Mouse (Mus musculus) liver, embryonic 14.5 days (tissue): ENCODE results near the gene Polr3b.

Source experiments
- CTCF ChIP-seq: IDR thresholded peaks from 2 replicates; pipeline ENCODE4 v1.5.1; 2016; ENCODE audit warnings: antibody characterized with exemption, low read depth, control low read depth
- EP300 ChIP-seq: IDR thresholded peaks from 2 replicates; pipeline ENCODE4 v1.6.1; 2016; ENCODE audit warnings: antibody characterized with exemption, low read depth

- TF ChIP-seq CTCF (no peak), EP300 (no peak)
These were observed 42.6 kb upstream of the Polr3b start for GRCm38 (mm10) chr10:84579527-84579926.
